Comparison of ENCODE assay signal across 27 mouse cellular contexts in genomic region chr9:13467745-13468144, GRCm38 (mm10). TPM values are rescaled to one million over a fixed set of nuclear protein-coding genes. Genes with fewer than 3 reads are reported as not detected.
A peak's percentile ranks its signal among the peaks of the same experiment; 100 is the strongest.
DNase-seq lines count a peak whose midpoint lies in the region; ATAC-seq and TF ChIP-seq lines count a peak whose summit lies in the region.
"Had no signal": no experiment of that assay in that cellular context is flagged by ENCODE, and none has a peak within 500 bp of the region (broad histone marks: within the 10 kb centered on the region; RNA-seq: fewer than 3 reads in every experiment).

No protein-coding gene starts in this region.

- no peaks in the 10 kb centered on the region for H3K27me3 ChIP-seq in heart, embryonic 16.5 days (ENCODE audit: control insufficient read depth, insufficient read depth, low read length)
- H3K27me3 ChIP-seq in forebrain, embryonic 10.5 days (ENCODE audit: poor library complexity, severe bottlenecking) = no peaks in the 10 kb centered on the region
- H3K27me3 ChIP-seq: hindbrain, embryonic 15.5 days; midbrain, embryonic 15.5 days had no signal

- H3K4me3 ChIP-seq in gastrocnemius, adult 2 months = no peak overlapping the region
- H3K4me3 ChIP-seq in heart, embryonic 16.5 days (ENCODE audit: low read length) = no peak overlapping the region
- H3K4me3 ChIP-seq in brown adipose tissue, adult 24 weeks (ENCODE audit: insufficient read depth, low read depth, low read length) = no peak overlapping the region
- H3K4me3 ChIP-seq in forebrain, embryonic 10.5 days = no peak overlapping the region
- H3K4me3 ChIP-seq: erythroblast, embryonic 14.5 days; hindbrain, embryonic 15.5 days; midbrain, embryonic 15.5 days; myocyte had no signal

- H3K4me1 ChIP-seq in heart, embryonic 16.5 days (ENCODE audit: control insufficient read depth, insufficient read depth, low read length) = peaks cover 42% of the 10 kb centered on the region
- H3K4me1 ChIP-seq in brown adipose tissue, adult 24 weeks (ENCODE audit: control insufficient read depth, insufficient read depth, insufficient read length, low read length) = peaks cover 39% of the 10 kb centered on the region
- H3K4me1 ChIP-seq in forebrain, embryonic 10.5 days = peaks cover 25% of the 10 kb centered on the region
- H3K4me1 ChIP-seq: midbrain, embryonic 15.5 days had no signal

- H3K4me2 ChIP-seq in heart, embryonic 16.5 days (ENCODE audit: low read depth, low read length) = no peak overlapping the region
- H3K4me2 ChIP-seq: hindbrain, embryonic 15.5 days; midbrain, embryonic 15.5 days had no signal

- no peak for TF ChIP-seq CTCF in gastrocnemius, adult 2 months (IDR thresholded peaks at IDR 0.05)

- no peak for ATAC-seq in heart, embryonic 16.5 days (replicated peaks; ENCODE audit: extremely low read depth, insufficient read depth, low FRiP score)
- no peak for ATAC-seq in megakaryocyte-erythroid progenitor cell, adult 5-6 weeks (replicated peaks; ENCODE audit: low FRiP score, low TSS enrichment, poor library complexity, severe bottlenecking)
- ATAC-seq: forebrain, embryonic 14.5 days; intestine, postnatal 0 days; midbrain, embryonic 15.5 days had no signal

- no peaks in the 10 kb centered on the region for H3K36me3 ChIP-seq in heart, embryonic 16.5 days (ENCODE audit: control insufficient read depth, insufficient read depth)
- H3K36me3 ChIP-seq in forebrain, embryonic 10.5 days (replicated peaks) = no peaks in the 10 kb centered on the region
- H3K36me3 ChIP-seq: hindbrain, embryonic 15.5 days; midbrain, embryonic 15.5 days had no signal

- H3K9ac ChIP-seq in heart, embryonic 16.5 days (ENCODE audit: low read length) = no peak overlapping the region
- H3K9ac ChIP-seq: hindbrain, embryonic 15.5 days; midbrain, embryonic 15.5 days had no signal

- no peaks in the 10 kb centered on the region for H3K9me3 ChIP-seq in heart, embryonic 16.5 days (replicated peaks; ENCODE audit: control insufficient read depth, low read length)
- no peaks in the 10 kb centered on the region for H3K9me3 ChIP-seq in forebrain, embryonic 10.5 days
- H3K9me3 ChIP-seq: hindbrain, embryonic 15.5 days; midbrain, embryonic 15.5 days had no signal

- peak overlapping the region; percentile 79; the same call in 1 of the 2 replicates for H3K27ac ChIP-seq in gastrocnemius, adult 2 months
- peak overlapping the region; percentile 18; the same call in 1 of the 2 replicates for H3K27ac ChIP-seq in heart, embryonic 16.5 days (ENCODE audit: low read length)
- H3K27ac ChIP-seq in brown adipose tissue, adult 24 weeks (replicated peaks; ENCODE audit: low read depth, low read length) = peak overlapping the region; percentile 35; the same call in 1 of the 2 replicates
- H3K27ac ChIP-seq in forebrain, embryonic 10.5 days = no peak overlapping the region
- H3K27ac ChIP-seq: hindbrain, embryonic 15.5 days; midbrain, embryonic 15.5 days had no signal

- DNase-seq in gastrocnemius, adult 2 months = no peak
- DNase-seq in gastrocnemius, postnatal 25 days = no peak
- no peak for DNase-seq in heart, postnatal 14 days
- peak; percentile 36 for DNase-seq in kidney, postnatal 14 days
- no peak for DNase-seq in forebrain, embryonic 10.5 days (ENCODE audit: extremely low spot score, low spot score)
- DNase-seq: adrenal gland, postnatal 36 days; cerebellum, adult 8-10 months; gastrocnemius, postnatal 36 days; lung, adult 18-20 months; lung, postnatal 14 days; thymus, postnatal 14 days had no signal

- intact Hi-C loops in gastrocnemius, adult 2 months (cut with DNase I) = no loop called here
- intact Hi-C loops in heart, postnatal 14 days (cut with DNase I) = loop anchor here (1.0 kb wide), 1 partner anchor 169 kb away; no protein-coding TSS in a partner anchor

- 78% methylated on average over 7 of the region's 7 CpGs for WGBS in heart, embryonic 16.5 days
- WGBS in forebrain, embryonic 10.5 days = 72% methylated on average over 7 of the region's 7 CpGs

RNA-seq across cellular contexts. Expression of gene Gm17571, which starts 21.2 kb away (rescaled TPM):
- not detected for total RNA-seq in gastrocnemius, adult 2 months (2021)
- not detected for total RNA-seq in gastrocnemius, postnatal 25 days (2021)
- not detected in 2 replicates for polyA plus RNA-seq in heart, embryonic 16.5 days (2015; fragmentation: Nextera tagmentation; extraction: Ambion mirVana)
- not detected for total RNA-seq in heart, postnatal 14 days (2021)
- polyA plus RNA-seq in brown adipose tissue, adult 24 weeks (2012; ENCODE audit: insufficient read depth, insufficient read length, missing spikeins) = not detected in 2 replicates
- total RNA-seq in megakaryocyte-erythroid progenitor cell, adult 5-6 weeks (2014; fragmentation: Nextera tagmentation) = not detected in 2 replicates
- total RNA-seq in megakaryocyte-erythroid progenitor cell, adult 5-6 weeks (2017) = not detected in 2 replicates
- not detected in 2 replicates for polyA plus RNA-seq in forebrain, embryonic 10.5 days (2016; fragmentation: Nextera tagmentation; extraction: Ambion mirVana)
- total RNA-seq: adrenal gland, postnatal 36 days; gastrocnemius, postnatal 36 days; layer of hippocampus, postnatal 10 days; megakaryocyte, adult 5-6 weeks had no signal
- polyA plus RNA-seq: erythroblast, embryonic 14.5 days; forebrain, embryonic 14.5 days; heart, postnatal 0 days; hindbrain, embryonic 15.5 days; intestine, postnatal 0 days; limb, embryonic 11.5 days; liver, embryonic 11.5 days; midbrain, embryonic 15.5 days; myocyte; neural tube, embryonic 14.5 days; stomach, embryonic 16.5 days had no signal
